Mouse (Mus musculus) stomach, postnatal 0 days (tissue): ENCODE measurements around the gene Rbm6.

Source experiments
- CTCF ChIP-seq: IDR thresholded peaks from 2 replicates; pipeline ENCODE4 v1.5.1; 2016; ENCODE audit warnings: antibody characterized with exemption, low read depth, mild to moderate bottlenecking, moderate library complexity
- EP300 ChIP-seq: optimal IDR thresholded peaks from 2 replicates; pipeline ENCODE3; 2016; ENCODE audit warnings: antibody characterized with exemption

DNA sequence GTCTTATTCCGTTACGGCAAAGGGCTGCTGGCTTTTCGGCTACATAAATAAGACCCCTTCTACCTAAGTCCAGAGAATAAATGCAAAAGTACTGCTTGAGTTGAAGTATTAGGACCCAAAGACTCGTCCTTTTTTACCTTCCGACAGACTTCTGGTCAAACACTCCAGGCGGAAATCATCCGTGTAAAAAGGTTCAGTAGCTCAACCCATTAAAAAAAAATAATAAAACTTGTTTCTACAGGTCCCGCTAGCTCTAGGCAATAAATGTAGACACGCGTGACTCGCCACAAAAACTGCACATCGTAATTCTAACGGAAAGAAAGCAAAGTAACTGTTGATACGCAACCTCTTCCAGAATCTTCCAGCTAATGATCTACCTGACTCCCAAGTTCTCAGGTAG lies at the start of gene Rbm6:
- TF ChIP-seq EP300 (no peak), CTCF (no peak)
